Mouse (Mus musculus) kidney, adult 2 months (tissue): ENCODE measurements around the gene Tceanc.

Source experiments
- CTCF ChIP-seq: fragments of 200-500 bp; conservative IDR thresholded peaks from 2 replicates; pipeline ENCODE4 v1.5.1; 2011; ENCODE audit warnings: low read depth, mild to moderate bottlenecking, control low read depth, low read length, moderate library complexity, mixed read lengths; ENCODE audit not compliant: insufficient read depth, insufficient read length
- POLR2A ChIP-seq: fragments of 200-500 bp; IDR thresholded peaks from one replicate; pipeline ENCODE4 v1.6.1; 2011; ENCODE audit warnings: low read depth, low read length, control low read depth

GRCm38 (mm10) chrX:166499496-166500190, 18.7 kb downstream of the Tceanc start:
- TF ChIP-seq POLR2A: no peak
- no peak for TF ChIP-seq CTCF
